Mouse (Mus musculus) thymus, adult 2 months (tissue): ENCODE data around the gene Dcakd. TPM values are rescaled to one million over a fixed set of nuclear protein-coding genes. Genes with fewer than 3 reads are reported as not detected.

Experiments
- DNase-seq: peaks from one replicate; pipeline ENCODE4 v3.0.0; 2021
- H3K27ac ChIP-seq: fragments of 200-500 bp; 2 replicates; pipeline ENCODE4 v1.5.1; 2012; ENCODE audit warnings: low read length, control low read depth; ENCODE audit not compliant: control insufficient read depth, insufficient read depth
- H3K27me3 ChIP-seq: fragments of 200-500 bp; 2 replicates; pipeline ENCODE4 v1.6.1; 2012; ENCODE audit warnings: mild to moderate bottlenecking, low read length, moderate library complexity, mixed read lengths; ENCODE audit not compliant: control insufficient read depth, insufficient read depth
- H3K36me3 ChIP-seq: fragments of 200-500 bp; 2 replicates; pipeline ENCODE4 v1.6.1; 2012; ENCODE audit warnings: mild to moderate bottlenecking, low read length, moderate library complexity; ENCODE audit not compliant: control insufficient read depth, insufficient read depth
- H3K4me1 ChIP-seq: fragments of 200-500 bp; replicated peaks from 2 replicates; pipeline ENCODE4 v1.6.1; 2012; ENCODE audit warnings: low read length; ENCODE audit not compliant: control insufficient read depth, insufficient read depth
- H3K4me3 ChIP-seq: fragments of 200-500 bp; 2 replicates; pipeline ENCODE4 v1.5.1; 2012; ENCODE audit warnings: mild to moderate bottlenecking, low read length, control low read depth, moderate library complexity; ENCODE audit not compliant: control insufficient read depth, insufficient read depth
- CTCF ChIP-seq: fragments of 200-500 bp; IDR thresholded peaks from 2 replicates; pipeline ENCODE4 v1.5.1; 2012; ENCODE audit warnings: mild to moderate bottlenecking, control low read depth, low read length, moderate library complexity, borderline replicate concordance; ENCODE audit not compliant: control insufficient read depth, poor library complexity, insufficient read depth; ENCODE audit errors: extremely low read depth
- POLR2A ChIP-seq: fragments of 200-500 bp; IDR thresholded peaks from 2 replicates; pipeline ENCODE4 v1.6.1; 2012; ENCODE audit warnings: mild to moderate bottlenecking, low read length, control low read depth, moderate library complexity; ENCODE audit not compliant: control insufficient read depth, poor library complexity, insufficient read depth; ENCODE audit errors: extremely low read depth
- whole genome bisulfite sequencing: fragments of 180-500 bp; shearing (Covaris S2); methylation state at CpG from one replicate; pipeline ENCODE4 v1.1.7; 2018; 5-methylcytosine and 5-hydroxymethylcytosine counted together
- polyA plus RNA-seq: library from polyadenylated mRNA; depleted of rRNA; stranded (reverse); fragments of >200 nt; gene quantifications from 2 replicates; pipeline ENCODE4 v1.2.3, GENCODE M21; 2012

Gene Dcakd
- polyA plus RNA-seq, 1 experiment = 77.5 TPM

DNA sequence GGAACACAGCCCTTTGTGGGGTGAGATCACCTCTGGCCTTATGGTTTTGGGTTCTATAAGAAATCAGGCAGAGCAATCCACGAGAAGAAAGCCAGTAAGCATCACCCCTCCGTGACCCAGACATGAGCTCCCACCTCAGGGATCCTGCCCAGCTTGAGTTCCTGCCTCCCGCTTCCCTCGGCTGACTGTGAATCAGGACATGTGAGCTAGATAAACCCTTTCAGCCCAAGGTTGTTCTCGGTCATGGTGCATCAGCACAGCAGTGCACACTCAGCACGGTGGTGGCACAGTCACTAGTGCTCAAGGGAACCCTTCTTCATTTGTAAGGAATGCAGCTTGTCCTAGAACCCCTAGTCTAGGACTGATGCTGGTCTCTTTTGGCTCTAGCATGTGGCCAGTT is 9.3 kb downstream of the Dcakd start:
- Histone ChIP-seq H3K36me3 (no peaks in the 10 kb centered on the region), H3K4me1 (peaks cover 6% of the 10 kb centered on the region), H3K4me3 (no peak overlapping the region), H3K27me3 (no peaks in the 10 kb centered on the region), H3K27ac (no peak overlapping the region)
- WGBS = 96% methylated on average over 6 of the region's 6 CpGs
- TF ChIP-seq POLR2A (no peak), CTCF (no peak)
- DNase-seq = no peak

DNA sequence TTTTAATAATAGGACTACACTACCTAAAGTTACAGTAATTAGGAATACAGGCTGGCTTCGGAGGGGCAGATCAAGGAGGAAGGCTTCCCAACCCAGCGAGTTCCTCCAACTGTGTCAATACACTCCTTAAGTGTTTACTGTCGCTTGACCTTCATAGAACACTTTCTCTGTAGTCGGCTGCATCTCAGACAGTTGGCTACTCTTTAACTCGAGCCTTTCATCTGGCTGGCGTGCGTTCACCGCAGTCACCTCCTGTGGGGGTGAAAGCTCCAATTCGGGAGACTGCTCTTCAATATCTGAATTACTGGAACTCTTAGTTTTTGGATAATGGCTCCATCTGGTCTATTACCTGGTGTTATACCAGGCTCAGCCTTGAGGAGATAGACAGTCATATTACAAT is 10.5 kb downstream of the Dcakd start:
- no peaks in the 10 kb centered on the region for H3K36me3 ChIP-seq
- H3K4me3 ChIP-seq = no peak overlapping the region
- H3K27me3 ChIP-seq = no peaks in the 10 kb centered on the region
- no peak for DNase-seq
- TF ChIP-seq CTCF (no peak), POLR2A (no peak)
- peaks cover 6% of the 10 kb centered on the region for H3K4me1 ChIP-seq
- 89% methylated on average over 9 of the region's 9 CpGs for WGBS
- H3K27ac ChIP-seq = no peak overlapping the region

DNA sequence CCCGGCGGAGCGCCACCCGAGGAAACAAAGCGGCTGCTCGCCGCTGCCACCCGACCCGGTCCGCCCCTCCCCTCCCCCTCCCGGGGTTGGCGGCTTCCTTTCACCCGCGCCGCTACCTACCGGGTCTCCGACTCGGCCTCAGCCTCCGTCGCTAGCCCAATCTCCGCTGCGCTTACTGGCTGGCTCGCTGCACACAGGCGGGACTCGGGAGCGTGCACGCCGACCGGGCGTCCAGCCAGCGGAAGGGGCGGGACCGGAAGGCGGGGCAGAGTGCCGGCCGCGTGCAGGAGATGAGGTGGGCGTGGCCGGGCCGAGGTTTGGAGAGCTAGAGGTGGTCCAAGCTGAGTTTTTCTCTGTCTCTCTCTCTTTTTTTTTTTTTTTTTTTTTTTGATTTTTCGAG is 11.2 kb downstream of the Dcakd start:
- H3K4me3 ChIP-seq = peak overlapping the region; percentile 66
- no peak overlapping the region for H3K27ac ChIP-seq
- H3K4me1 ChIP-seq = peaks cover 6% of the 10 kb centered on the region
- no peaks in the 10 kb centered on the region for H3K27me3 ChIP-seq
- no peaks in the 10 kb centered on the region for H3K36me3 ChIP-seq
- DNase-seq = peak; percentile 98
- TF ChIP-seq CTCF (peak; percentile 59; the same call in 1 of the 2 replicates), POLR2A (peak; percentile 61)
- WGBS = under 1% methylated on average over 40 of the region's 41 CpGs

DNA sequence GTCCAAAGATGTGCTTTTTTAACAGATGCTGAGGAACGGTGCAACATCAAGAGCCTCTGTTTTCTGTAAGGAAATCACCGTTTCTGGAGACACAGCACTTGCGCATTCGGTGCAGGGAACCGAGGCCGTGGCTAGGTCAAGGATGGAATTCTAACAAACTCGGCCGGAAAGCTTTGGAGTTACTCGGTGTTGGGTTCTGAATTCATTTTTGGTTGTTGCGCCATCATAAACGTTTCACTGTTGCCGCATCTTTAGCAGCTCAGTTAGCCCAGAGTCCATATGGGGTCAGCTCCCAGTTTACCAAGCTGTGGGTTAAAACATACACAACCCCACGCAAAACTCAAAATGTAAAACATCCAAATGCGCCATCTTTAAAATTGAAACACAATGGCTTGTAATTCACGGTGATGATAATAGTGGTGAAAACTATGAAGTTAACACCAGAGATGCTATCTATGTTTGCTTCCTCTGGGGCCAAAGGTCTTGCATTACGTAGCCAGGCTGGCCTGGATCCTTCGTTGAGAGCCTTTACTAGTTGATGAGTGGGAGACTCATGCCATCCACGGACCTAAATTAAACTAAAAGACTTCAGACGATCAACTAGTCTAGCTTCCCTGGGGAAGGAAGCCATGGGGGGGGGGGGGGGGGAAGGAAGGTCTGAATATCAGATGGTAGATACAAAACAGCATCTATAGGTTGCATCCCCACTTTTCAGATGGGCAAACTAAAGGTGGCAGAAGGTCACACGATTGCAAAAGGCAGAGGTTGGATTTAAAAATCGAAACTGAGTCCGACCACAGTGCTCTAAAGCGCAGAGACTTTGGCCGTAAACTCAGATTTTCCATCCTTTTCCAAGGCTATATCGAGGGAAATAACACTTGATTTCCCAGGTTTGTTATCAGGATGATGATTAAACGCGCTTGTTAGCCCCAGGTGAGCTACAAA is 12.0 kb downstream of the Dcakd start:
- WGBS = 49% methylated on average over 27 of the region's 27 CpGs

DNA sequence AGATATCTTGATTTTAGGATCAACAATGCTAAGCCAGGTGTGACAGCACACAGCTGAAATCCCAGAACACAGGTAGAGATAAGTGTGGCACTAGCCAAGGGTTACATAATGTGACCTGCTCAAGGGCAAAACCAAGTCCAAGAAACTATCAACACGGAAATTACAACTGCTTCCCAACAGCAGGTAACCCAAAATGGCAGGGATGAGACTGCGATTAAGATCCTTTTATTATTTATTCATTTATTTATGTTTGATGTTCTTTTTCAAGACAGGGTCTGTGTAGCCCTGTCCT is 17.0 kb downstream of the Dcakd start:
- H3K36me3 ChIP-seq = no peaks in the 10 kb centered on the region
- H3K4me1 ChIP-seq = peaks cover 10% of the 10 kb centered on the region
- no peak overlapping the region for H3K4me3 ChIP-seq
- DNase-seq = no peak
- H3K27me3 ChIP-seq = no peaks in the 10 kb centered on the region
- TF ChIP-seq POLR2A = no peak
- no peak overlapping the region for H3K27ac ChIP-seq
- 95% methylated on average over 2 of the region's 2 CpGs for WGBS

More for the DNA sequence above, 12.0 kb downstream of the Dcakd start:
- Histone ChIP-seq H3K4me1 (peaks cover 6% of the 10 kb centered on the region), H3K36me3 (no peaks in the 10 kb centered on the region), H3K4me3 (peak overlapping the region; percentile 66), H3K27me3 (no peaks in the 10 kb centered on the region), H3K27ac (no peak overlapping the region)
- no peak for TF ChIP-seq CTCF
- no peak for TF ChIP-seq POLR2A
- no peak for DNase-seq

DNA sequence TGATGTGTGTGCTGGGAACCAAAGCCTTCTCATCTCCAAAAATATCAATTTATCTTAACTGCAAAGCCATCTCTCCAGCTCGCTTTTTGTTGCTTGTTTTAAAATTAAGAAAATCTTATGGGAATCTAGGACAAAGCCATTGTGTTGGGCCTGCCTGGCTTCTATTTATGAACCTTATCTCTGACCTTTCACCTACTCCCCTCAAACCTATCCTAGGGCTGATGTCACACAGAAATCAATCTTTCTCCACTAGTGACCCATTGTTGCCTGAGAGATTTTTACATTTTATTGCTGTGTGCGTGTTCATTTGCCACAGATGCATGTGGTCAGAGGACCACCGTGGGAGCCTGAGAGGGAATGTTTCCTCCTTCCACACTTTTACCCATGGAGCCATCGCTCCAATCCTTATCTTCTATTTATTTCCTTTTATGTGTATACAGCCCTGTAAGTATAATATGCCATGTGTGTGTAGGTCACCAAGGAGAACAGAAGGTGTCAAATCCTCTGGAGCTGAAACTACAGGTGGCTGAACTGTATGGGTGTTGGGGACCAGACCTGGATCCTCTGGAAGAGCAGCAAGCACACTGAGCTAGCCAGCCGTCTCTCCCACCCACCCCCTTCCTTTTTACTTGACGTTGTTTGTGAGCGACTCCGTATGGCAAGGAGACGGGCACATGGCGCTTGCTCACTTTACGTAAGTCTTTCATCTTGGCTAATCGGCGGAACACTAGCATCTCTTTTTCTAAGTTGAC is 17.5 kb downstream of the Dcakd start:
- Histone ChIP-seq H3K4me1 (peaks cover 6% of the 10 kb centered on the region), H3K27ac (no peak overlapping the region), H3K36me3 (no peaks in the 10 kb centered on the region), H3K4me3 (no peak overlapping the region), H3K27me3 (no peaks in the 10 kb centered on the region)
- WGBS = 92% methylated on average over 13 of the region's 13 CpGs
- TF ChIP-seq POLR2A (no peak), CTCF (no peak)
- no peak for DNase-seq

DNA sequence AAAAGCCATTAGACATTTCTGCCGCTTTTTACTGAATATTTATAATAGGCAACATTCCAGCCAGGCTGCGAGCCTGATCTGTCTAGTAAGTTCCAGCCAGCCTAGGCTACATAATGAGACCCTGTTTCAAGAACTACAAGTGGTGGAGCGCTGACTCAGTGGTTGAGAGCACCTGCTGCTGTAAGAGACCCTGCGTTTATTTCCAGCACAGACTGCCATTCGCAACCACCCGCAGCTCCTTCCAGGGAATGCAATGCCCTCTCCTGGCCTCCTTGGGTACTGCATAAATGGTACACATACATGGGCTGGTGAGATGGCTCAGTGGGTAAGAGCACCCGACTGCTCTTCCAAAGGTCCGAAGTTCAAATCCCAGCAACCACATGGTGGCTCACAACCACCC is 18.9 kb downstream of the Dcakd start:
- Histone ChIP-seq H3K27ac (no peak overlapping the region), H3K36me3 (no peaks in the 10 kb centered on the region), H3K4me3 (no peak overlapping the region), H3K27me3 (no peaks in the 10 kb centered on the region), H3K4me1 (peaks cover 4% of the 10 kb centered on the region)
- WGBS = 97% methylated on average over 8 of the region's 8 CpGs
- TF ChIP-seq POLR2A (no peak), CTCF (no peak)
- peak; percentile 23 for DNase-seq
